41 mouse cellular contexts compared by ENCODE assay signal in the genomic region with DNA sequence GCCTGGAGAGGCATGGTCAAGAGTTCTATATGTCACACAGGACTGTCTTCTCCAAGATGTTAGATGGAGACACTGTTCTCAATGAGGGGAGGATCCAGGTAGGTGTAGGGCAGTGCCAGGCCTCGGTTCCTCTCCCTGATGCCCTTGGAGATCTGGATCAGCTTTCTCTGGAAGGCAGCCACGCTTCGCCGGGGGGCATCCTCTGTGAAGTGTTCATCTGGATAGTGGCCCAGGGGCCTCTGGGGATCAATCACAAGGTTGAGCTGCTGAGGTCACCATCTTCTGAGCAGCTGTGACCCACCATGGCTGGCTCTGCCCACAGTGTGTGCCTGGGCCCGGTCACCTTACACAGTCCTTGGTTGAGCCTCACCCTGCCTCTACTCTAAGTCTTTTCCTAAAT. TPM values are rescaled to one million over a fixed set of nuclear protein-coding genes. Genes with fewer than 3 reads are reported as not detected.
"Had no signal": no experiment of that assay in that cellular context is flagged by ENCODE, and none has a peak within 500 bp of the region (broad histone marks: within the 10 kb centered on the region; RNA-seq: fewer than 3 reads in every experiment).

No protein-coding gene starts in this region.

- H3K27me3 ChIP-seq: hindbrain, embryonic 12.5 days; hindbrain, embryonic 13.5 days; hindbrain, embryonic 15.5 days; intestine, embryonic 15.5 days; kidney, embryonic 15.5 days had no signal

- H3K4me3 ChIP-seq: heart, adult 2 months; heart, embryonic 12.5 days; heart, embryonic 13.5 days; heart, embryonic 15.5 days; hindbrain, embryonic 10.5 days; hindbrain, embryonic 12.5 days; hindbrain, embryonic 13.5 days; hindbrain, embryonic 15.5 days; intestine, embryonic 15.5 days; kidney, embryonic 15.5 days; layer of hippocampus, adult 2 months had no signal

- H3K4me1 ChIP-seq: heart, embryonic 12.5 days; heart, embryonic 13.5 days; heart, embryonic 15.5 days; hindbrain, embryonic 10.5 days; hindbrain, embryonic 12.5 days; hindbrain, embryonic 13.5 days; hindbrain, embryonic 15.5 days; intestine, embryonic 15.5 days had no signal

- H3K9me3 ChIP-seq: heart, embryonic 12.5 days; heart, embryonic 13.5 days; heart, embryonic 15.5 days; hindbrain, embryonic 10.5 days; hindbrain, embryonic 12.5 days; hindbrain, embryonic 13.5 days; hindbrain, embryonic 15.5 days; intestine, embryonic 15.5 days; kidney, embryonic 15.5 days had no signal

- DNase-seq: heart, postnatal 10 days; heart, postnatal 36 days; heart, postnatal 4 days; kidney, adult 11 months; kidney, adult 18-20 months; kidney, adult 2 months; kidney, adult 8-10 months; kidney, adult 9 months; kidney, postnatal 10 days; kidney, postnatal 14 days; kidney, postnatal 25 days; kidney, postnatal 36 days; kidney, postnatal 4 days; layer of hippocampus, adult 9-11 months; layer of hippocampus, postnatal 36 days had no signal

- H3K27ac ChIP-seq: heart, adult 2 months; heart, embryonic 13.5 days; heart, embryonic 15.5 days; hindbrain, embryonic 10.5 days; hindbrain, embryonic 12.5 days; hindbrain, embryonic 13.5 days; hindbrain, embryonic 14.5 days; hindbrain, embryonic 15.5 days; hindbrain, postnatal 0 days; intestine, embryonic 15.5 days; kidney, embryonic 15.5 days; kidney, postnatal 0 days; layer of hippocampus, adult 2 months had no signal

- H3K4me2 ChIP-seq: heart, embryonic 12.5 days; heart, embryonic 13.5 days; heart, embryonic 15.5 days; hindbrain, embryonic 12.5 days; hindbrain, embryonic 13.5 days; hindbrain, embryonic 14.5 days; hindbrain, embryonic 15.5 days; intestine, embryonic 15.5 days; kidney, embryonic 15.5 days had no signal

- H3K9ac ChIP-seq: heart, embryonic 12.5 days; heart, embryonic 13.5 days; heart, embryonic 15.5 days; hindbrain, embryonic 12.5 days; hindbrain, embryonic 13.5 days; hindbrain, embryonic 14.5 days; hindbrain, embryonic 15.5 days; intestine, embryonic 15.5 days; kidney, embryonic 15.5 days had no signal

- ATAC-seq: hindbrain, embryonic 16.5 days; hindbrain, postnatal 0 days; inflammation-experienced regulatory T-cells, adult 6 months; intestine, embryonic 15.5 days; intestine, embryonic 16.5 days; intestine, postnatal 0 days had no signal

- H3K36me3 ChIP-seq: heart, embryonic 12.5 days; heart, embryonic 13.5 days; heart, embryonic 15.5 days; hindbrain, embryonic 10.5 days; hindbrain, embryonic 12.5 days; hindbrain, embryonic 13.5 days; hindbrain, embryonic 15.5 days; intestine, embryonic 15.5 days; kidney, embryonic 15.5 days had no signal

RNA-seq across cellular contexts. Expression of gene Alox8, which starts 12.6 kb away (rescaled TPM):
- polyA plus RNA-seq: hindbrain, embryonic 10.5 days; hindbrain, embryonic 11.5 days; intestine, postnatal 0 days; large intestine, adult 2 months had no signal

RNA-seq across cellular contexts. Expression of gene Alox12b, which starts 28.2 kb away (rescaled TPM):
- total RNA-seq: heart, adult 2 months; heart, adult 8-10 months; heart, postnatal 10 days; heart, postnatal 25 days; heart, postnatal 36 days; heart, postnatal 4 days; hematopoietic stem cell, adult 5-6 weeks had no signal
- polyA plus RNA-seq: heart, embryonic 12.5 days; heart, embryonic 13.5 days; heart, embryonic 14.5 days; heart, embryonic 16.5 days; heart, postnatal 0 days; hindbrain, embryonic 10.5 days; inflammation-experienced regulatory T-cells, adult 6 months had no signal

RNA-seq across cellular contexts. Expression of gene Gucy2e, which starts 51.8 kb away (rescaled TPM):
- total RNA-seq: hematopoietic stem cell, adult 5-6 weeks had no signal
- polyA plus RNA-seq: hindbrain, embryonic 11.5 days; large intestine, adult 2 months had no signal

RNA-seq across cellular contexts. Expression of gene Aloxe3, which starts 59.3 kb away (rescaled TPM):
- total RNA-seq: heart, adult 8-10 months; heart, postnatal 10 days; heart, postnatal 25 days; heart, postnatal 36 days; hematopoietic stem cell, adult 5-6 weeks had no signal
- polyA plus RNA-seq: heart, postnatal 0 days had no signal
